ENCODE assay signal across 8 mouse cellular contexts in genomic region chr5:150233154-150233886, GRCm38 (mm10).
DNase-seq lines count a peak whose midpoint lies in the region; ATAC-seq and TF ChIP-seq lines count a peak whose summit lies in the region.

No protein-coding gene starts in this region.

- H3K4me2 ChIP-seq in hindbrain, embryonic 15.5 days = peak overlapping the region; percentile 22

- no peak overlapping the region for H3K4me3 ChIP-seq in gastrocnemius, adult 2 months
- no peak overlapping the region for H3K4me3 ChIP-seq in hindbrain, embryonic 15.5 days

- WGBS in hindbrain, embryonic 15.5 days = 58% methylated on average over 17 of the region's 17 CpGs

- TF ChIP-seq CTCF in gastrocnemius, adult 2 months (IDR thresholded peaks at IDR 0.05) = peak; percentile 77

- peak; percentile 66 for DNase-seq in gastrocnemius, adult 2 months
- DNase-seq in layer of hippocampus, postnatal 14 days (ENCODE audit: low spot score in 2 of 2) = peak; percentile 68 to 74
- peak; percentile 78 for DNase-seq in lung, postnatal 10 days
- peak; percentile 37 for DNase-seq in retina, adult 2 months (ENCODE audit: low read depth, low spot score)
- DNase-seq in thymus, postnatal 36 days = peak; percentile 34 to 38

- H3K9me3 ChIP-seq in hindbrain, embryonic 15.5 days = no peaks in the 10 kb centered on the region

- no peaks in the 10 kb centered on the region for H3K27me3 ChIP-seq in hindbrain, embryonic 15.5 days

- H3K27ac ChIP-seq in gastrocnemius, adult 2 months = peak overlapping the region; percentile 61
- H3K27ac ChIP-seq in hindbrain, embryonic 15.5 days (replicated peaks) = no peak overlapping the region

- H3K4me1 ChIP-seq in hindbrain, embryonic 15.5 days (replicated peaks) = 0 out of 2 replicates have a peak, but pooled peaks cover 6% of the 10 kb centered on the region

- intact Hi-C loops in gastrocnemius, adult 2 months (cut with DNase I) = loop anchor here (2.0 to 10.0 kb wide), 4 partner anchors 59 to 169 kb away; no protein-coding TSS in a partner anchor

- ATAC-seq in activated CD4-positive, CD25-positive, alpha-beta regulatory T cell, adult 4 months = peak; percentile 85
- ATAC-seq in common myeloid progenitor, adult 5-6 weeks (replicated peaks; ENCODE audit: low read depth, poor library complexity, severe bottlenecking) = peak; percentile 93
- peak; percentile 62; the same call in 1 of the 2 replicates for ATAC-seq in hindbrain, embryonic 15.5 days (ENCODE audit: low FRiP score, low read depth)

- no peak overlapping the region for H3K9ac ChIP-seq in hindbrain, embryonic 15.5 days

- H3K36me3 ChIP-seq in hindbrain, embryonic 15.5 days = no peaks in the 10 kb centered on the region
